Mouse (Mus musculus): ENCODE data around the gene Traf3. TPM values are rescaled to one million over a fixed set of nuclear protein-coding genes. Genes with fewer than 3 reads are reported as not detected.
A peak's percentile ranks its signal among the peaks of the same experiment; 100 is the strongest.

The Traf3 gene
- total RNA-seq, 4 experiments from 2014 or later: 8.7 to 20.0 (median 12.9) TPM

DNA sequence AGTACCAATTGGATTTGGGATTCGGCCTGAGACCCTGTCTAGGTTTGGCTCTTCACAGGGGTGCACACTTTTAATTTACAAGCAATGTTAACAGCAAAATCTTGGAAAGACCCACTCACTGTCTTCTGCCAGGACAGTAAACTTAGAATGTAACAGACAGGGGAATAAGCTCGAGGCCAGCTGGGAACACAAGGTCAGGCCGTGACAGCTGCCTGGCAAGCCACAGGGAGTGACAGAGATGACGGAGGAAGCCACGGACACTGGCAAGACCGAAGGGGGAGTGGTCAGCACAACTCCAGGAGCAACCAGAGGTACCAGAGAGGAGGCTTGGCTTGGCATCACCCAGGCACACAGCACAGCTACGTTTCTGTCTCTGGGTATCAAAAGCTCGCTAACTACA, 140.7 kb downstream of the Traf3 start:
- DNase-seq (ENCODE audit: low spot score in 2 of 2): peak; percentile 38 to 42

DNA sequence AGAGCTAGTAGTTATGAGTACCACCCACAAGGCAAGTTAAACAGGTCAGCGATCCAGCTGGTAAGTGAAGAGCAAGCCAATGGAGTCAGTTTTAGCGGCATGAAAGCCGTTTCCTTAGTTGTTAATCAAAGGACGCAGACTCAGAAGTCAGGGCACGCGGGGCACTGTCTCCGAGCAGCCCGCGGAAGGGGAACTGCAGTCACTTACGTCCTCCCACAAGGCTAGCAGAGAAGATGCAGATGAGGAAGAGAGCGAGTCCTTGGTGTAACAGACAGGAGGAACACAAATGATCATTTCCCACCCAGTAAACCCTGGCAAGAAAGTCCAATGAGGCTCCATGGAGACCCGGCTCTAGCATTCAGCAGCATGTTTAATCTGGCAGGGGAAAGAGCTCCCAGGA, 143.1 kb downstream of the Traf3 start:
- no peak for DNase-seq (ENCODE audit: low spot score in 2 of 2)

DNA sequence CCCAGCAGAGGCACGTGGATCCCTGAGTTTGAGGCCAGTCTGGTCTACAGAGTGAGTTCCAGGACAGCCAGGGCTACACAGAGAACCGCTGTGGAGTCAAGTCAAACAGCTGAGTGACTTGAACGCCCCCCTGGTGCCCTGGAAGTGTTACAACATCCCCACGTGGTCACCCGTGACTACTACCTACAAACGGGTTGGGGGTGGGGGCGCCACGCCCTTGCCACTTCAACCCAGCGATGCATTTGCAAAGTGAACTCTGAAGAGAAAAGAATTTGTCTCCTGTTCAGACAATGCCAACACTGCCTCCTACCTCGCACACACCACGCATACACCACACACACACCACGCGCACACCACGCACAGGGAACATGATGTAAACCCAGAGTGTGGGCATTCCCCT, 143.8 kb downstream of the Traf3 start:
- no peak for DNase-seq (ENCODE audit: low spot score in 2 of 2)

DNA sequence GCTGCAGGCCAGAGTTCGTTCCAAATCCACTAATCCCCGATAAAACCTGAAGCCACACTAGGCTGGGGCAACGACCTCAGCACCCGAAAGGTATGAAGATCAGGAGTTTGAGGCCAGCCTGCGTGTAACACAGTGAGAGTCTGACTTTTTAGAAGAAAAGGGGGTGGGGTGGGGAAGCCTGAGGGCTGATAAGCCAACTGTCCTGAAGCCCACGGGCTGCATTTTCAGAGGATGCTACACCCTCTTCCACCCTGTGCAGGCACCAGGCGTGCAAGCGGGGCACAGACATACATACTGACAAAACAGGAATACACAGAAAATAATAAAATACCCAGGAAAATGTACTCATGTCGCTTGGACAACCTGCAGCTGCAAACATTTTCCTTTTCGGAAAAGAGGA, 145.6 kb downstream of the Traf3 start:
- no peak for DNase-seq (ENCODE audit: low spot score in 2 of 2)

- no peak for DNase-seq (ENCODE audit: low spot score in 2 of 2)
These were observed 148.1 kb downstream of the Traf3 start for GRCm38 (mm10) chr12:111314273-111314672.

Other genes starting within 250 kb of the Traf3 start
- 100 to 1,000 TPM; 147 to 209 (median 152) TPM for gene Ankrd9, start 187.3 kb upstream of the Traf3 start, total RNA-seq (2022)
- 1 to 10 TPM; 5.5 to 6.9 (median 5.8) TPM for gene Rcor1, start 127.0 kb upstream of the Traf3 start, total RNA-seq (2022)
- gene 4930595D18Rik, start 18.1 kb downstream of the Traf3 start, total RNA-seq (2022): not detected
- gene Amn, start 104.7 kb downstream of the Traf3 start, total RNA-seq (2022): not detected
- 10 to 100 TPM; 13.7 to 18.7 (median 14.9) TPM for gene Cdc42bpb, start 211.3 kb downstream of the Traf3 start, total RNA-seq (2022)
- not detected for gene Lbhd2, start 240.4 kb downstream of the Traf3 start, total RNA-seq (2022)